Mouse (Mus musculus) gastrocnemius, postnatal 25 days (tissue): ENCODE results near the gene Rpl41. TPM values are rescaled to one million over a fixed set of nuclear protein-coding genes. Genes with fewer than 3 reads are reported as not detected.
"Not testable (repeated sequence)": the region's sequence is repeated elsewhere in the genome, so short reads cannot be mapped to it uniquely, and the experiment has no call there.

Source experiments
- DNase-seq: peaks from one replicate; pipeline ENCODE4 v3.0.0; 2022
- total RNA-seq, 2 experiments: library from RNA; stranded (reverse); gene quantifications; 1 replicate in 1 of 2; 2 replicates in 1 of 2; pipeline ENCODE4 v1.2.3; 2021

The Rpl41 gene
- total RNA-seq, 2 experiments from 2014 or later, result 972 to 1,021 TPM

- no peak for DNase-seq
Measured at GRCm38 (mm10) chr10:128556963-128557362, 7.9 kb upstream of the Rpl41 start.

GRCm38 (mm10) chr10:128556286-128556685 is 7.2 kb upstream of the Rpl41 start:
- no peak for DNase-seq

GRCm38 (mm10) chr10:128555567-128555966 is 6.5 kb upstream of the Rpl41 start:
- not testable (repeated sequence) for DNase-seq

GRCm38 (mm10) chr10:128550144-128550823 is 1.2 kb upstream of the Rpl41 start:
- not testable (repeated sequence) for DNase-seq

GRCm38 (mm10) chr10:128549682-128550057 is 565 bp upstream of the Rpl41 start:
- peak; percentile 32 for DNase-seq

- not testable (repeated sequence) for DNase-seq
Measured at GRCm38 (mm10) chr10:128548051-128548791, 884 bp downstream of the Rpl41 start.

GRCm38 (mm10) chr10:128547361-128548032 is 1.6 kb downstream of the Rpl41 start, which contains the start of gene Zc3h10:
Gene Zc3h10 (minus strand): TSS chr10:128547774.
- DNase-seq, result peak; percentile 94

GRCm38 (mm10) chr10:128546787-128547186 is 2.3 kb downstream of the Rpl41 start:
- no peak for DNase-seq

- DNase-seq, result no peak
Measured at GRCm38 (mm10) chr10:128546361-128546760, 2.7 kb downstream of the Rpl41 start.

- DNase-seq, result no peak
Measured at GRCm38 (mm10) chr10:128545570-128545898, 3.6 kb downstream of the Rpl41 start.

- DNase-seq, result no peak
Measured at GRCm38 (mm10) chr10:128544674-128545569, 4.2 kb downstream of the Rpl41 start.

GRCm38 (mm10) chr10:128544151-128544657 is 4.9 kb downstream of the Rpl41 start:
- no peak for DNase-seq

GRCm38 (mm10) chr10:128543100-128543499 is 6.0 kb downstream of the Rpl41 start:
- no peak for DNase-seq

GRCm38 (mm10) chr10:128538340-128538870 is 10.7 kb downstream of the Rpl41 start:
- DNase-seq, result no peak

GRCm38 (mm10) chr10:128536266-128536940 is 12.7 kb downstream of the Rpl41 start:
- DNase-seq, result peak; percentile 83

GRCm38 (mm10) chr10:128535624-128536265 is 13.4 kb downstream of the Rpl41 start:
- DNase-seq, result no peak

- DNase-seq, result no peak
Measured at GRCm38 (mm10) chr10:128535206-128535605, 13.9 kb downstream of the Rpl41 start.

- no peak for DNase-seq
Measured at GRCm38 (mm10) chr10:128526366-128527356, 22.4 kb downstream of the Rpl41 start.

GRCm38 (mm10) chr10:128525671-128526308 is 23.3 kb downstream of the Rpl41 start, which contains the start of gene Esyt1:
Gene Esyt1 (minus strand): TSS chr10:128525871.
- peak; percentile 97 for DNase-seq
